Mouse (Mus musculus): ENCODE results near the gene Mt3.
"Not testable (repeated sequence)": the region's sequence is repeated elsewhere in the genome, so short reads cannot be mapped to it uniquely, and the experiment has no call there.

Mt3 gene

GRCm38 (mm10) chr8:94153451-94153850 is 1.0 kb downstream of the Mt3 start:
- DNase-seq: peak; percentile 17

GRCm38 (mm10) chr8:94154537-94154936 is 2.1 kb downstream of the Mt3 start:
- DNase-seq: no peak

GRCm38 (mm10) chr8:94156092-94156491 is 3.7 kb downstream of the Mt3 start:
- DNase-seq: no peak

- not testable (repeated sequence) for DNase-seq
These were observed 13.4 kb downstream of the Mt3 start for GRCm38 (mm10) chr8:94165772-94166171.

DNA sequence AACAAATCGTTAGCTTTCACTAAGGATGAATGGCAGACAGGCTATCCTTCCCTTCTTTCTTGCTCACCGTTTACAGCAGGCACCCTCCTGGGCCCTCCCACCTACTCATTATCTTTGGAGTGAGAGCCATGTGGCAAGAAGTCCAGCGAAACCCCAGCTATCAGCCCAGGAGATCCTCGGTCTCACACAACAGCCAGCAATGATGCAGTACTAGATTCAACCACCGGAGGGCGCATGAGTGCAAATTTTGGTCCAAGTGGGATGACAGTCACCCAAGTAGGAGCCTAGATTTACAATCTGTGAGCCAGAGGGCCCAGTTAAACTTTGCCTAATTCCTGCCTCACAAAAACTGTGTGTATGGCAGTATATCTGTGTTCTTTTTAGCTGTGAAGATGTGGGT is 14.8 kb downstream of the Mt3 start:
- DNase-seq: peak; percentile 89

DNA sequence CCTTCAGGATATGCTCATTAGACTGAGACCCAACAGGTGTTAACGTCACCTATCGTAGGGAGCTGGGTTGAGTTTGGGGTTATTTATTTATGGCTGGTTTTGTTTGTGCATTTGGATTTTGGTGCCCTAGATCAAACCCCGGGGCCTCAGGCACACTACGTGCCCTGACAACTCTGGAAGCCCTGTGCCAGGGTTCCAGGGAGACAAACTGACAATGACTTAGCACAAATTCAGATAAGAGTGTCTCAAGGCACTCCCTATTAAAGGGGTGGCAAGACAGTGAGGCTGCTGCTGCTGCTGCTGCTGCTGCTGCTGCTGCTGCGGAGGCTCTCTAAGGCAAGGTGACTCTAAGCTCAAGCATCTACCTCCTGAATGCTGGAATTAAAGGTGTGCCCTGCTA is 17.1 kb downstream of the Mt3 start:
- no peak for DNase-seq

DNA sequence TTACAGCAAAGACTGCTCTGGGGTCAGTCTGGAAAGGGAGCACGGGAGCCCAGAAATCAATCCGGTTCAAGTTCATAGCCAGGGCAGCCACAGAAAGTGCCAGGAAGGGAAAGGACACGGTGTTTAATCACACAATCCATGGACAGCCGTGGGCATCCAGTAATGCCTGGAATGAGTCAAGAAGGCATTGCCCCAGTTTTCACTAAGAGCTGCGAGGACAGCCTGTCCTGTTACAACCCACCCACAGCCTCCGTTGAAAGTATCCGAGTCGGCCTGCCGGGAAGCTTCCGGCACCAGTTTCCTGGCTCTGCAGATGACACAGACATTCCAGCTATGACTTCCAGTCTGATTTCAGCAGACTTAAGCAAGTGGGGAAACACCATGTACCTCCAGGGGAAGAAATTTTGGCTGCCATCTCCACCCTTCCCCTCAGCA is 18.9 kb downstream of the Mt3 start:
- DNase-seq: no peak

DNA sequence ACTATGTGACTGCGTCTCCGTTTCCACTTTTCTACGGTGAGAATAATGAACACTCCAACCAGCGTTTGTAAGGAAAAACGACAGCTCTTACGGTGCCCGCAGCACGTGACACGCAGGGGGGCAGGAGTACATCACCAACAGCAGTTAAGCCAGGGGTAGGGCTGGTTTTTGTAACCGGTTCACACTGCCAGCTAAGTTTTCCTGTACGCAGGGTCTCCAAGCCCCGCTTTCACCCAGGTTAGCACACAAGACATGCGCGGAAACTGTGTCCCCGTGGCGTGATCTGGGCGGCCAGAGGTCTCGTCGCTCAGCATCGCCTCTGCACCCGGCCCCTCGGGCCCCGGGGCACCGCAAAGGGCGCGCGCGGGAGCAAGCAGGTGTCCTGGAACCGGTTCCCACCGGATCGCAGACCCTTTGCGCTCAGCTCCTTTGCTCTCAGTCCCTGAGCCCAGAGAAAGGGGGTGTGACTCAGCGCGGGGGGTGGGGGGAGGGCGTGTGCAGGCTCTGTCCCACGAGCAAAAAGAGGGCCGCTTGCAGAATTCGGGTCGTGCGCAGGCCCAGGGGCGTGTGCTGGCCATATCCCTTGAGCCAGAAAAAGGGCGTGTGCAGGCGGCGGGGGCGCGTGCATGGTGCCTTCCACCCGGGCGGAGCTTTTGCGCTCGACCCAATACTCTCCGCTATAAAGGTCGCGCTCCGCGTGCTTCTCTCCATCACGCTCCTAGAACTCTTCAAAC is 19.8 kb downstream of the Mt3 start, which contains the start of gene Mt2:
Gene Mt2, plus strand, starts transcription at position 590 of the 734 bp plus-strand sequence.
- peak; percentile 78 for DNase-seq

- no peak for DNase-seq
These were observed 20.7 kb downstream of the Mt3 start for GRCm38 (mm10) chr8:94172809-94173732.

GRCm38 (mm10) chr8:94173848-94174403 is 21.5 kb downstream of the Mt3 start:
- DNase-seq: no peak

DNA sequence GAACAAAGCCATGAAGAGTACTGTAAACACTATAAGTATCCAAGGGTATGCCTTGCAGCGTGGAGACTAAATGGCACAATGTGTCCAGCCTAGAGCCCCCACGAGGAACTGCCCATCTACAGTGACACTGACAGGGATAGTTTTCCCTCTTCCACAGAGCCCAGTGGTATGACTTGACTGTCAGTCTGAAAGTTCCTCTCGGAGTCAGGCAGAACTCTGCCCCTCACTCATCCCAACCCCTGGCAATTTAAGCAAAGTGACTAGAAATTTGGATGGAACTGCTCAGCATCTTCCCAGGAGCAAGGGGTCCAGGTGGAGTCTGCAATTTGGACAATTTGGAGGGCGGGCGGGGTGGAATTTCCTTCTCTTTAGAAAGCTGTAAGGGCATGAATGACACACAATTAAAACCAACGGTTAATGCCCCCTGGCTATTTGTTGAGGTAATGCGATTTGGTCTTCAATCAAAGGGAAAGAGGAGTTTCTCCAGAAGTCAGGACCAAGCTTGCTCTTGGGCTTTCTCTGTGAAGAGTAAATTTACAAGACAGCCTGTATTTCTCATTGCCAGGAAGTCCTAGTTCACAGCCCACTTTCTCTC is 22.3 kb downstream of the Mt3 start:
- DNase-seq: no peak

GRCm38 (mm10) chr8:94177716-94178390 is 25.4 kb downstream of the Mt3 start:
- DNase-seq: no peak

- peak; percentile 91 for DNase-seq
These were observed 26.7 kb downstream of the Mt3 start, which contains the start of gene Mt1 for GRCm38 (mm10) chr8:94178857-94179712. Gene Mt1 (plus strand): TSS chr8:94179082.

DNA sequence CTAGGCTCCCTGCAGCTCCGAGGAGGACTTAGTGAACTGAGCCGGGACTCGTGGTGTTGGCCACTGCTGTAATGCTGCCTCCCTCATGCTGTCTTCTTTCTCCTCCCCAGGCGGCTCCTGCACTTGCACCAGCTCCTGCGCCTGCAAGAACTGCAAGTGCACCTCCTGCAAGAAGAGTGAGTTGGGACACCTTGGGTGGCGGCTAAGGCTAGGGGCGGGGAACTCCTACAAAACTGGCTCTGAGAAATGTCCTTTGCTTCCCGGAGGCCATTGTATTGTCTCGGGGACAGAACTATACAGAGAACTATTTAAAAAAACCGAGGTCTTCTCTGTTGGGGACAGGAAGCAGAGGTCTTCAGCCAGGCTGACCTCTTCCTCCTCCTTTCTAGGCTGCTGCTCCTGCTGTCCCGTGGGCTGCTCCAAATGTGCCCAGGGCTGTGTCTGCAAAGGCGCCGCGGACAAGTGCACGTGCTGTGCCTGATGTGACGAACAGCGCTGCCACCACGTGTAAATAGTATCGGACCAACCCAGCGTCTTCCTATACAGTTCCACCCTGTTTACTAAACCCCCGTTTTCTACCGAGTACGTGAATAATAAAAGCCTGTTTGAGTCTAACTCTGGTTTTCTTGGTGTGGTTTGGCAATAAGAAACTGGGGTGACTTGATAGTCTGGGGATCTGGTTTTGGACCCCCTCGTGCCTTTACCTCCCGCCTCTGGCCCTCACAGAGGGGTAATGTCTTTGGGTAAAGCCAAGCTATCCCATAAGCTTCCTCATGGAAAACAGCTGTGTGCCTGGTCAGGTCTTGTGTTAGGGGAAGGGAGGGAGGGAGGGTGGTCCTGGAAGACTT is 27.5 kb downstream of the Mt3 start:
- peak; percentile 31 for DNase-seq

DNA sequence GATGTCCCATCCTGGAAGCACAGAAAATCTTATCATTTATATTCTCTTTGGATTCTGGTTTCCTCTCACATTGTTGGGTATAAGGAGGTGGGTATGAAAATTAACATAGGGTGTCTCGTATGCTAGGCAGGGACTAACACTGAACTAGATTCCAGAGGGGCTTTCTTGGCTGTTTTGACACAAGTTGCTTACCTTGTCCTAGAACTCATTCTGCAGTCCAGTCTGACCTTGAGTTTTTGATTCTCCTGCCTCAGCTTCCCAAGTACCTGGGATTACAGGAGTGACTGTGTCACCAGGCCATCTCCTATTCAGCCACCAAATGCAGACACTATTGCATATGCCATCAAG is 28.1 kb downstream of the Mt3 start:
- DNase-seq: no peak

DNA sequence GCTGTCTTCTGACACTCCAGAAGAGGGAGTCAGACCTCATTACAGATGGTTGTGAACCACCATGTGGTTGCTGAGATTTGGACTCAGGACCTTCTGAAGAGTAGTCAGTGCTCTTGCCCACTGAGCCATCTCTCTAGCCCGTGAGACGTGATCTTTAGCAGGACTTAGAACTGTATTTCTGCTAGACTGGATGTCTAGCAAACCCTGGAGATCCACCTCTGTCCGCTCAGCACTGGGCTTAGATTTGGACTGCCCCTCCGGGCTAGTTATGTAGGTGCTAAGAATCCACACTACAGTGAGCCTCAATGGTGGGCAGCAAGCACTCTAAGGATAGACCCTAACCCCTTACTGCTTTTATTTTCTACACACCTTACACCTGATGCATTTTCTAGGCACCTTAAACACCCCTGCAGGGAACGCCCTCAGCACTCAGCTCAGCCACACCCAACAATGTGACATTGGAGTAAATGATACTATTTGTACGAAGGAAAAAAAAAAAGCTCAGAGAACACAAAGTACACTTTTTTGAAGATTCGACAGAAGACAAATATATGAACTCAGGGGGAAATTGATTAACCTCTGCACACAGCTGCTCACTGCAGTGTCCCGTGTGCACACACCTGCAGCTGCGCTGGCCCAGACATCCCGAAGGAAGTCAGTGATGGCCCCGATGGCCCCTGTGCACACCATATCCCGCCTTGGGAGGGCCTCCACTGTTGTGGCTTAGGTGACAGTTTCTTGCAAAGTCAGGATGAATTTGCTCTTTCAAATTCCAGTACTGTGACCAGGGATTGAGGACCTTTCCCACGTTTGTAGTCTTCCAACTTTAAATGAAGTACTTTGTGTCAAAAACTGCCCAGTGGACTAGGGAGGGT is 29.9 kb downstream of the Mt3 start:
- DNase-seq: no peak

- DNase-seq: peak; percentile 74
These were observed 30.7 kb downstream of the Mt3 start for GRCm38 (mm10) chr8:94183117-94183516.

GRCm38 (mm10) chr8:94184357-94184843 is 32.0 kb downstream of the Mt3 start:
- no peak for DNase-seq

DNA sequence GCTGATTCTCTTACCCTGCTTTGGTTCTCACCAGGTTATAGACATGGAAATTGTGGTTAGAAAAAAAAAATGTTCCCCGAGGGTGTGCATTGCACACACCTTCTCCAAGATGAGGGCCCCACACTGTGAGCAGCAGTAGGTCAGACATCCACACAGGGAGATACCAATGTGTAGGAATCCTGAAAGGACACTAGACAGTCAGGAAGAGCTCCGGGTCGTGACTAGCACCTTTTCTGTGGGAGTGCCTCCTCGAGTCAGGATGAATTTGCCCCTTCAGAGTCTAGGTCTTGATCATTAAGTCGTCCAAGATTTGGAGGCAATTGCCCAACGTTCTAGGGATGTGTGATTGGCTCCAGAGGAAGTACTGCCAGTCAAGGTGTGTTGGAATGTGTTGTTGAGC is 33.4 kb downstream of the Mt3 start:
- no peak for DNase-seq
